Mouse (Mus musculus): ENCODE data around the gene Xlr5c. TPM values are rescaled to one million over a fixed set of nuclear protein-coding genes. Genes with fewer than 3 reads are reported as not detected.

Xlr5c gene
- polyA plus RNA-seq (2015; fragmentation: Nextera tagmentation; extraction: Ambion mirVana) = not detected in 2 replicates

DNA sequence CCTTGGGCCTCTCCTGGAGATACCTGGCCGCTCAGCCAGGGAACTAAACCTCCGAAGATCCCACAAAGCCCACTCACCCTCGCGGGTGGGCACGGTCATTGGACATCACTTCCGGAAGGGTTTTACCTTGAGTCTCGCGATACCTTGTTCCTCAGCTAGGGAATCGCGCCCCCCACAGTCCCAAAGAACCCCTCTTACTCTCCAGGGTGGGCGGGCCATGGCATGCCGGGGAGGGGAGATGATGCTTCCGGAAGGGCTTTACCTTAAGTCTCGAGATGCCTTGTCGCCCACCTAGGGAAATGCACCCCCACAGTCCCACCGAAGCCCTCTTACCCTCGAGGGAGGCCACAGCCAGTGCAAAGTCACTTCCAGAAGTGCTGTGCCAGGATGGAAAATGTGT is at the start of gene Xlr5c, which contains the start of gene Xlr5a:
Gene Xlr5c, minus strand, starts transcription at position 101 of the 400 bp plus-strand sequence.
Gene Xlr5a, minus strand, starts transcription at position 101 of the 400 bp plus-strand sequence.

GRCm38 (mm10) chrX:73342483-73342895 is 49.7 kb upstream of the Xlr5c start, which contains the start of gene Zfp275:
TSS of gene Zfp275 (plus strand) at chrX:73342621.

GRCm38 (mm10) chrX:73336740-73337139 is 44.0 kb upstream of the Xlr5c start, which contains the start of gene Gm45015:
TSS of gene Gm45015 (minus strand) at chrX:73336840.

GRCm38 (mm10) chrX:73265270-73265669 is 27.5 kb downstream of the Xlr5c start, which contains the start of gene Xlr3c:
TSS of gene Xlr3c (minus strand) at chrX:73265390.

DNA sequence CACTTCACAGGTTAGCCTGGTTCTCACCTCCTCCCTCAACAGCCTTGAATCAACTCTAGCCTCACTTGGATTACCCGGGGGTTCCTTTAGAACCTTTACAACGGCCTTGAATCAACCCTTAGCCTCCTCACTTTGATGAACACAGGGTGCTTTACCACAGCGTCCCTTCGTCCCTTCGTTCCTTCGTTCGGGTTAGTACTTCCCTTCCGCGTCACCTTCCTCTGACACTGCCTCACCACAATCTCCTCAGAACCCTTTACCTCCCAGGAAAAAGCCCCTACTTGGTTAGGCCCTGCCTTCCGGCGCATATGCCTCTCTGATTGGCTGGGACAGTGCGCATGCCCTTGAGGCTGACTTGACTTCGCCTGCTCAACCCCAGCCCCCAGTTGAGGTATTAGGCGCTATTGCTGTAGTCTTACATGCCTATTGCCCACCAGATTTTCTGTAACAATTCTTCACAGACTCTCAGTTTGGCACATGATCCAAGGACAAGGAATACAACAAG is 49.9 kb downstream of the Xlr5c start, which contains the start of gene Xlr4c:
Gene Xlr4c, minus strand, starts transcription at position 310 of the 505 bp plus-strand sequence.

Other genes with a start within 250 kb of the Xlr5c start
- gene Pnma3, start 228.2 kb downstream of the Xlr5c start, polyA plus RNA-seq (2015; fragmentation: Nextera tagmentation; extraction: Ambion mirVana) = 0.46 and 0.48 TPM in 2 replicates
- gene Xlr4a, start 210.5 kb downstream of the Xlr5c start, polyA plus RNA-seq (2015; fragmentation: Nextera tagmentation; extraction: Ambion mirVana) = 1.5 and 1.6 TPM in 2 replicates
- 1.9 and 3.3 TPM in 2 replicates for gene Xlr3a, start 195.9 kb downstream of the Xlr5c start, polyA plus RNA-seq (2015; fragmentation: Nextera tagmentation; extraction: Ambion mirVana)
- 0.06 and 0.09 TPM in 2 replicates for gene Gm14685, start 175.9 kb downstream of the Xlr5c start, polyA plus RNA-seq (2015; fragmentation: Nextera tagmentation; extraction: Ambion mirVana)
- not detected in 2 replicates for gene Xlr5b, start 144.2 kb downstream of the Xlr5c start, polyA plus RNA-seq (2015; fragmentation: Nextera tagmentation; extraction: Ambion mirVana)
- not detected in 2 replicates for gene DXBay18, start 143.5 kb downstream of the Xlr5c start, polyA plus RNA-seq (2015; fragmentation: Nextera tagmentation; extraction: Ambion mirVana)
- not detected in 2 replicates for gene Spin2d, start 116.0 kb downstream of the Xlr5c start, polyA plus RNA-seq (2015; fragmentation: Nextera tagmentation; extraction: Ambion mirVana)
- gene Xlr3b, start 100.8 kb downstream of the Xlr5c start, polyA plus RNA-seq (2015; fragmentation: Nextera tagmentation; extraction: Ambion mirVana) = 3.0 and 18.5 TPM in 2 replicates
- 0.62 and 9.2 TPM in 2 replicates for gene Xlr4b, start 78.6 kb downstream of the Xlr5c start, polyA plus RNA-seq (2015; fragmentation: Nextera tagmentation; extraction: Ambion mirVana)
- 17.5 and 22.4 TPM in 2 replicates for gene F8a, start 64.7 kb downstream of the Xlr5c start, polyA plus RNA-seq (2015; fragmentation: Nextera tagmentation; extraction: Ambion mirVana)
- gene Xlr4c, start 49.8 kb downstream of the Xlr5c start, polyA plus RNA-seq (2015; fragmentation: Nextera tagmentation; extraction: Ambion mirVana) = 0.14 TPM in 1 of 2 replicates, not detected in the other
- not detected in 2 replicates for gene Xlr3c, start 27.6 kb downstream of the Xlr5c start, polyA plus RNA-seq (2015; fragmentation: Nextera tagmentation; extraction: Ambion mirVana)
- 0.19 TPM in 1 of 2 replicates, not detected in the other for gene Xlr5a, start within 50 bp of the Xlr5c start, polyA plus RNA-seq (2015; fragmentation: Nextera tagmentation; extraction: Ambion mirVana)
- gene Gm45015, start 43.9 kb upstream of the Xlr5c start, polyA plus RNA-seq (2015; fragmentation: Nextera tagmentation; extraction: Ambion mirVana) = not detected in 2 replicates
- 4.1 and 4.5 TPM in 2 replicates for gene Zfp275, start 49.6 kb upstream of the Xlr5c start, polyA plus RNA-seq (2015; fragmentation: Nextera tagmentation; extraction: Ambion mirVana)
- gene Gm18336, start 105.8 kb upstream of the Xlr5c start, polyA plus RNA-seq (2015; fragmentation: Nextera tagmentation; extraction: Ambion mirVana) = not detected in 2 replicates
- gene Zfp92, start 118.1 kb upstream of the Xlr5c start, polyA plus RNA-seq (2015; fragmentation: Nextera tagmentation; extraction: Ambion mirVana) = 0.12 and 0.17 TPM in 2 replicates
- gene Trex2, start 142.4 kb upstream of the Xlr5c start, polyA plus RNA-seq (2015; fragmentation: Nextera tagmentation; extraction: Ambion mirVana) = 0.82 TPM in 1 of 2 replicates, not detected in the other
- gene Haus7, start 166.1 kb upstream of the Xlr5c start, polyA plus RNA-seq (2015; fragmentation: Nextera tagmentation; extraction: Ambion mirVana) = 62.6 and 76.6 TPM in 2 replicates
- gene Bgn, start 190.6 kb upstream of the Xlr5c start, polyA plus RNA-seq (2015; fragmentation: Nextera tagmentation; extraction: Ambion mirVana) = 128 and 200 TPM in 2 replicates
- gene Atp2b3, start 210.1 kb upstream of the Xlr5c start, polyA plus RNA-seq (2015; fragmentation: Nextera tagmentation; extraction: Ambion mirVana) = 1.7 and 4.0 TPM in 2 replicates

All from adrenal gland, postnatal 0 days (tissue).